Mouse (Mus musculus) kidney, adult 2 months (tissue): Measurements from ENCODE around the gene Eaf2. TPM values are rescaled to one million over a fixed set of nuclear protein-coding genes. Genes with fewer than 3 reads are reported as not detected.
A peak's percentile ranks its signal among the peaks of the same experiment; 100 is the strongest.

Experiments
- DNase-seq: peaks from one replicate; pipeline ENCODE4 v3.0.0; 2021
- H3K27ac ChIP-seq: fragments of 200-500 bp; 2 replicates; pipeline ENCODE4 v1.5.1; 2012; ENCODE audit warnings: low read depth, low read length, control low read depth, inconsistent platforms; ENCODE audit not compliant: insufficient read depth
- H3K27me3 ChIP-seq: fragments of 200-500 bp; replicated peaks from 2 replicates; pipeline ENCODE4 v1.6.1; 2012; ENCODE audit warnings: mild to moderate bottlenecking, moderate library complexity, low read length, inconsistent platforms; ENCODE audit not compliant: control insufficient read depth, insufficient read depth
- H3K36me3 ChIP-seq: fragments of 200-500 bp; 2 replicates; pipeline ENCODE4 v1.6.1; 2012; ENCODE audit warnings: mild to moderate bottlenecking, moderate library complexity, low read length, inconsistent platforms; ENCODE audit not compliant: control insufficient read depth, insufficient read depth
- H3K4me1 ChIP-seq: fragments of 200-500 bp; 2 replicates; pipeline ENCODE4 v1.6.1; 2011; ENCODE audit warnings: low read length; ENCODE audit not compliant: control insufficient read depth, insufficient read depth
- H3K4me3 ChIP-seq: fragments of 200-500 bp; 2 replicates; pipeline ENCODE4 v1.5.1; 2011; ENCODE audit warnings: mild to moderate bottlenecking, low read depth, low read length, control low read depth; ENCODE audit not compliant: insufficient read depth
- CTCF ChIP-seq: fragments of 200-500 bp; conservative IDR thresholded peaks from 2 replicates; pipeline ENCODE4 v1.5.1; 2011; ENCODE audit warnings: low read depth, mild to moderate bottlenecking, control low read depth, low read length, moderate library complexity, mixed read lengths; ENCODE audit not compliant: insufficient read depth, insufficient read length
- POLR2A ChIP-seq: fragments of 200-500 bp; IDR thresholded peaks from one replicate; pipeline ENCODE4 v1.6.1; 2011; ENCODE audit warnings: low read depth, low read length, control low read depth
- WGBS: fragments of 180-500 bp; shearing (Covaris S2); methylation state at CpG from one replicate; pipeline ENCODE4 v1.1.7; 2018; 5-methylcytosine and 5-hydroxymethylcytosine counted together
- polyA plus RNA-seq: library from polyadenylated mRNA; depleted of rRNA; stranded (reverse); fragments of >200 nt; gene quantifications from 2 replicates; pipeline ENCODE4 v1.2.3, GENCODE M21; 2012

Gene Eaf2
- polyA plus RNA-seq, 1 experiment = 10.4 TPM

DNA sequence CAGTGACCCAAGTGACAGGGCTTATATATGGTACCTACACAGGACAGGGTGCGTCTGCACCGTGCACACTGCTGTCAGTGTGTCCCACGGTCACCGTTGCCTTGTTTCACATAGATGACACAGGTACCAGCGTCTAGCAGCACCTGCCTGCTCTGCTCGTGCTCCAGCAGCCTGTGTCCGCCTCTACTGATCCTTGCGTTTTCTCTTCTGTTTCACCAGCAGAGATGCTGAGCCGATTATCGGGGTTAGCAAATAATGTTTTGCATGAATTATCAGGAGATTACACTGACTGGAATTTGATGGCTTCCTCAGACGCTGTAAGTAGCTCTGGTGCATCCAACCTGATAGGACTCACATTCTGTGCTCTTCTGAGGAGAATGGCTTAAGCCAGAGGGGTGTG lies 11.1 kb upstream of the Eaf2 start:
- Histone ChIP-seq H3K27me3 (no peaks in the 10 kb centered on the region), H3K4me3 (no peak overlapping the region), H3K27ac (no peak overlapping the region), H3K4me1 (no peaks in the 10 kb centered on the region), H3K36me3 (no peaks in the 10 kb centered on the region; the same call in 1 of the 2 replicates)
- 91% methylated on average over 11 of the region's 11 CpGs for WGBS
- no peak for DNase-seq
- TF ChIP-seq CTCF (no peak), POLR2A (no peak)

DNA sequence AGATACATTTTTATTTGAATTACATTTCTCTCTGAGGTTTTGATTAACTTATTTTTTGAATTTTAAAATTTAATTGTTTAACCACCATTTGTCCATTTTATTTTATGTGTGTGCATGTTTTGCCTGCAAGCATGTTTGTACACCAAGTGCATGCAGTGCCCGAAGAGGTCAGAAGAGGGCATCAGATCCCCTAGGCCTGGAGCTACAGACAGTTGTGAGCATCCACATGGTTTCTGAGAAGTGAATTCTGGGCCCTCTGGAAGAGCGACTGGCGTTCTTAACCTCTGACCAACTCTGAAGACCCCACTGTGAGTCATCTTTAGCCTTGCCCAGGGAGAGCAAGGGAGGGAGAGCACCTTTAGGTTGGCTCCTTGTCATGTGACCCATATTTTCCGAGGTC lies 10.1 kb upstream of the Eaf2 start:
- peak; percentile 15 for DNase-seq
- Histone ChIP-seq H3K36me3 (no peaks in the 10 kb centered on the region; the same call in 1 of the 2 replicates), H3K27me3 (no peaks in the 10 kb centered on the region), H3K4me1 (no peaks in the 10 kb centered on the region), H3K27ac (no peak overlapping the region), H3K4me3 (no peak overlapping the region)
- peak; percentile 46 for TF ChIP-seq CTCF
- TF ChIP-seq POLR2A = no peak
- WGBS = 86% methylated on average over 4 of the region's 4 CpGs

- H3K4me3 ChIP-seq = no peak overlapping the region
- no peaks in the 10 kb centered on the region; the same call in 1 of the 2 replicates for H3K36me3 ChIP-seq
- 72% methylated on average over 5 of the region's 5 CpGs for WGBS
- TF ChIP-seq POLR2A = no peak
- no peak for TF ChIP-seq CTCF
- H3K4me1 ChIP-seq = peaks cover 2% of the 10 kb centered on the region; the same call in 1 of the 2 replicates
- H3K27ac ChIP-seq = no peak overlapping the region
- no peaks in the 10 kb centered on the region for H3K27me3 ChIP-seq
- DNase-seq = no peak
Observed at GRCm38 (mm10) chr16:36882737-36883343, 8.0 kb upstream of the Eaf2 start.

DNA sequence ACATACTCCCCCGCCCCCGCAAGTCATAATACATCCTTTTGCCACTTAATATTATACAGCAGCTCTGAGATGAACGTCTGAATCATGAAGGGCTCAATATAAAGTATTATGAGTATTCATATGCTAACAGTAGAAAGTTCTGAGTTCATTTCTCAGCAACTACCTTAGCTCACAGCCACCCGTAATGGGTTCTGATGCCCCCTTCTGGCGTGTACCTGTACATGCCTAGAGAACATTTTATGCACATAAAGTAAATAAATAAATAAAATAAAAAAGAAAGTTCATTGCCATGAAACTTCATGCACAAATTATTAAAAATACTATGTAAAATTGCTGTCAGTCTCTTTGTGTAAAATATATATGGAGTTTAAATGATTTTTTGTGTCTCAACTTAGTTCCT lies 2.5 kb upstream of the Eaf2 start:
- H3K27ac ChIP-seq = no peak overlapping the region
- peak; percentile 27 for DNase-seq
- H3K4me3 ChIP-seq = no peak overlapping the region
- WGBS = 61% methylated on average over 5 of the region's 5 CpGs
- H3K27me3 ChIP-seq = no peaks in the 10 kb centered on the region
- H3K4me1 ChIP-seq = peaks cover 14% of the 10 kb centered on the region
- no peaks in the 10 kb centered on the region for H3K36me3 ChIP-seq
- no peak for TF ChIP-seq POLR2A
- peak; percentile 28; the same call in 1 of the 2 replicates for TF ChIP-seq CTCF

DNA sequence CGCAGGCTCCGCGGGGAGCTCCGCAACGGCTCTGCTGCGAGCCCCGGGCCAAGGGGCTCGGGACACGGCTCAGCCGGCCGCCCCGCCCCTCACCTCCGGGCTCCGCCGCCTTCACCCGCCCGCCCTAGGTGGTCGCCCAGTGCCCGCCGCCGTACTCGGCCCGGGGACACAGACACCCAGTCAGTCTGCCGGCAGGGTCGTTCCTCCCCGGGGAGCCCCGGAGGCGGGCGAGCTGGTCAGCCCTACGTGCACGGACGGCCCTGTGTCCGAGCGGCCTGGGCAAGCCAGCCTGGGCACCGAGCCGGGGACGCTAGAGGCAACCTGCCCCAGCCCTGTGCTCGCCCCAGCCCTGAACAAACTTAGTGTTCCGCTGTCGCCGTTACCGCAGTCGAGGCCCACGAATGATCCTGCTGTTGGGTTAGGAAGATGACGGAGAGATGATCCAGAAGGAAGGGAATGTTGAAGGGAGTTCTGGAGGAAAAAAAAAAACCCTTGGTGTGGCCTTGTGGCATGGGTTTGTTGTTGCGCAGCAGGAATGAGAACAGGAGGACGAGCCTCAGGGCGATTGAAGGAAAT lies 561 bp upstream of the Eaf2 start:
- H3K36me3 ChIP-seq = no peaks in the 10 kb centered on the region
- under 1% methylated on average over 46 of the region's 48 CpGs for WGBS
- peak overlapping the region; percentile 61 for H3K27ac ChIP-seq
- DNase-seq = peak; percentile 62
- peaks cover 14% of the 10 kb centered on the region for H3K4me1 ChIP-seq
- no peak for TF ChIP-seq CTCF
- TF ChIP-seq POLR2A = no peak
- no peaks in the 10 kb centered on the region for H3K27me3 ChIP-seq
- peak overlapping the region; percentile 83 for H3K4me3 ChIP-seq

DNA sequence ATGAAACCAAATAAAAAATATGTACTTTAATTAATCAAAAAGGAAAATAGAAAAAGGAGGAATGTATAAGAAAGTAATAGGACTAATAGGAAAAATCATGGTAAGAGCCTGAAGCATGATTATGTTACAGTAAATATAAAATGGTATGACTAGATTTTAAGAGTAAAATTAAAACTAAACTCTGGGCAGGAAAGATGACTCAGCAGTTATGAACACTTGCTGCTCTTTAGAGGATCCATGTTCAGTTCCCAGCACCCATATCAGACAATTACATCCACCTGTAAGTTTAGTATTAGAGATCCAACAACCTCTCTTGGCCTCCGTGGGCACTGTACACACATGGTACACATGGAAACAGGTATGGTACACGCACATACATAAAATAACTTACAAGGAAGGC lies 5.4 kb downstream of the Eaf2 start:
- no peak overlapping the region for H3K27ac ChIP-seq
- H3K4me3 ChIP-seq = no peak overlapping the region
- no peak for DNase-seq
- TF ChIP-seq POLR2A (no peak), CTCF (no peak)
- no peaks in the 10 kb centered on the region; the same call in 1 of the 2 replicates for H3K36me3 ChIP-seq
- H3K27me3 ChIP-seq = no peaks in the 10 kb centered on the region
- 98% methylated on average over 2 of the region's 2 CpGs for WGBS
- 0 out of 2 replicates have a peak, but pooled peaks cover 6% of the 10 kb centered on the region for H3K4me1 ChIP-seq

DNA sequence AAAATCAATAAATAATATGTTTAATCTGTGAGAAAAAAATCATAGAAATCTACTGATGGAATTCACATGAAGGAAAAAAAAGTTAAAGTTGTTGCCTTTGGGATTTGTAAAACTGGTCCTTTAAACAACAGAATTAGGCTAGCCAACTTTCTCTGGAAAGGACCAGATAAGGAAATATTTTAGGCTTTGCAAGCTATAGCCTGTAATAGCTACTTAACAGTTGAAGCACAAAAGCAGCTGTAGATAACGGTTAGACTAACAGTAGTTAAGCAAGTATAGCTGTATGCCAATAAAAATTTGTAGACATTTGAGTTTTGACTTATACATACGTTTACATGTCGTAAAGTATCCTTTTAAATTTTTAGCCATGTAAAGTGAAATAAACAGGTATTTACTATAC lies 11.2 kb downstream of the Eaf2 start:
- Histone ChIP-seq H3K4me1 (no peaks in the 10 kb centered on the region), H3K36me3 (no peaks in the 10 kb centered on the region; the same call in 1 of the 2 replicates), H3K4me3 (no peak overlapping the region), H3K27ac (no peak overlapping the region), H3K27me3 (no peaks in the 10 kb centered on the region)
- no peak for TF ChIP-seq CTCF
- no peak for TF ChIP-seq POLR2A
- 90% methylated on average over 3 of the region's 3 CpGs for WGBS
- DNase-seq = no peak
